Mouse (Mus musculus) activated CD4-positive, CD25-positive, alpha-beta regulatory T cell, adult 4 months (primary cell): ENCODE data around the gene Agap2. TPM values are rescaled to one million over a fixed set of nuclear protein-coding genes. Genes with fewer than 3 reads are reported as not detected.
A peak's percentile ranks its signal among the peaks of the same experiment; 100 is the strongest.
"Not testable (repeated sequence)": the region's sequence is repeated elsewhere in the genome, so short reads cannot be mapped to it uniquely, and the experiment has no call there.

Experiments
- ATAC-seq: one replicate; pipeline ENCODE4 v1.8.0; 2017
- polyA plus RNA-seq, 2 experiments: library from polyadenylated mRNA; unstranded; fragments of 100-300 nt; shearing (Covaris generic); gene quantifications; one replicate each; pipeline ENCODE4 v1.2.1; 2017

The Agap2 gene
- polyA plus RNA-seq, 2 experiments from 2014 or later, result 20.4 to 29.9 TPM

GRCm38 (mm10) chr10:127107563-127108261 is 32.6 kb downstream of the Agap2 start:
- peak; percentile 84 for ATAC-seq

DNA sequence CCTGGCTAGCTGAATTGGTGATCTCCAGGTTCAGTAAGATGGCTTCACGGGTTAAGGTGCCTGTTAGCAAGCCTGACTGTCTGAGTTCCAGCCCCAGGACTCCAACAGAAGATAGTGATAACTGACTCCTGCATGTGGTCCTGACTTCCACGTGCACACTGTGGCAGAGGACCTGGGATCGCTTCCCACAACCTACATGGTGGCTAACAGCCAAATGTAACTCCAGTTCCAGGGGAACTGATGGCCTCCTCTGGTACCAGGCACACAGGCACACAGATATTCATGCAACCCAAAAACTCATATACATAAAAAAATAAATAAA is 33.1 kb downstream of the Agap2 start:
- no peak for ATAC-seq

- ATAC-seq, result no peak
Observed at GRCm38 (mm10) chr10:127111001-127111887, 36.2 kb downstream of the Agap2 start.

DNA sequence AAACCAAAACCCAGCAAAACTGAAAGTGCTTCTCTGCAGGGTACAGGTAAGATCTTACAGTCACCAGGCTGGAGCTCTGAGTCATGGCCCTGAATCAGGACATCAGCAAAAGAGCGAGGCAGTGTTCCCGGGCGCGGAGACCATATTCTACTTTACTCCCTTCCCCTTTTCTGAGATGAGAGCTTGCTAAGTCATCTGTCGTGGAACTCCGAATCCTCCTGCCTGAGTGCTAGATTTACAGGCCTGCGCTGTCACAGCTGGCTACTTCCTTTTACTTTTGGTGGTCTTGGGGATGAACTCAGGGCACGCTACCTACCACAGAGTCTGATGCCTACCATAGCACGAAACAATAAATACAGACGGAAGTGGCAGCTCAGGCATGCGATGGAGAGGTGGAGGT is 39.3 kb downstream of the Agap2 start:
- no peak for ATAC-seq

DNA sequence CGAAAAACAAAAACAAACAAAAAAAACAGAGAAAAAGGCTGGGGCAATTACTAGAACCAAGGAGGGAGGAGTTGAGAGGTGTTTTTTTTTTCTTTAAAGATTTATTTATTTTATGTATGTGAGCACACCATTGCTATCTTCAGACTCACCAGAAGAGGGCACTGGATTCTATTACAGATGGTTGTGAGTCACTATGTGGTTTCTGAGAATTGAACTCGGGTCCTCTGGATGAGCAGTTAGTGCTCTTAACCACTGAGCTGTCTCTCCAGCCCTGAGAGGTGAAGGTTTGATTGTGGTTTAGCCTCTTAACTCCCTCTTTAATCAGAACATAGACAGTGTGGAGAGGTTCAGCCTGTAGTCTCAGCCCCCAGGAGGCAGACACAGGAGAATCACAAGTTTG is 40.0 kb downstream of the Agap2 start:
- peak; percentile 49 for ATAC-seq

DNA sequence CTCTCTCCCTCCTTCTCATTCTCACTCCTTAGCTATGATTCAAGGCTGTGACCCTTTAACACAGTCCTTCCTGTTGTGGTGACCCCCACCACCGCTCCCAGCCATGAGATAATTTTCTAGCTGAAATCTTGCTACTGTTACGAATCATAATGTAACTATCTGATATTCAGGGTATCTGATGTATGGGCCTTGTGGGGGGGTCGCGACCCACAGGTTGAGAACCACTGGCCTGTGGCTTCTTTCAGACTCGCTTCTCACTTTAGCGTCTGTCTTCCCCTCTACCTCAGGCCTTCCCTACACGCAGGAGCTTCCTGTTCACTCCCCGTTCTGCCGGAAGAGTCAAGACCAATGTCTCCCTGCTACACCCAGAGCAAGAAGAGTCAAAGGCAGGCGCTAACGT is 43.4 kb downstream of the Agap2 start:
- ATAC-seq, result no peak

DNA sequence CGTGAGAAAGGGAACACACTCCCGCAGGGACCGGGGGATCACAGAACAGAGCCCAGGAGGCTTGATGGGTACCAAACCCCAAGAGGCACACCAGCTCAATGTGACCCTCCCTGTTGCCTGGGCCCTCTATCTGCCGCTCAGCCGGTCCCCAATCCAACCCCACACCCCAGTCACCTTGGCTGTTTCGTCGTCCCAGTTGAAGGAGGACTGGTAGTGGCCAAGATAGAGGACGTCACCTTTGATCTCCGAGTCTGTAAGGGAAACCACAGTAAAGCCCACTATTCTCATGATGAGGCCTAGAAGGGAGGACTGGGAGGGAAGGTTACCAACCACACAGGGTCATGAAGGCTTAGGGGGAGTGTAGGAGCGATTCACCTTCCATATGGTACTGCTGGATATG is 44.1 kb downstream of the Agap2 start:
- no peak for ATAC-seq

DNA sequence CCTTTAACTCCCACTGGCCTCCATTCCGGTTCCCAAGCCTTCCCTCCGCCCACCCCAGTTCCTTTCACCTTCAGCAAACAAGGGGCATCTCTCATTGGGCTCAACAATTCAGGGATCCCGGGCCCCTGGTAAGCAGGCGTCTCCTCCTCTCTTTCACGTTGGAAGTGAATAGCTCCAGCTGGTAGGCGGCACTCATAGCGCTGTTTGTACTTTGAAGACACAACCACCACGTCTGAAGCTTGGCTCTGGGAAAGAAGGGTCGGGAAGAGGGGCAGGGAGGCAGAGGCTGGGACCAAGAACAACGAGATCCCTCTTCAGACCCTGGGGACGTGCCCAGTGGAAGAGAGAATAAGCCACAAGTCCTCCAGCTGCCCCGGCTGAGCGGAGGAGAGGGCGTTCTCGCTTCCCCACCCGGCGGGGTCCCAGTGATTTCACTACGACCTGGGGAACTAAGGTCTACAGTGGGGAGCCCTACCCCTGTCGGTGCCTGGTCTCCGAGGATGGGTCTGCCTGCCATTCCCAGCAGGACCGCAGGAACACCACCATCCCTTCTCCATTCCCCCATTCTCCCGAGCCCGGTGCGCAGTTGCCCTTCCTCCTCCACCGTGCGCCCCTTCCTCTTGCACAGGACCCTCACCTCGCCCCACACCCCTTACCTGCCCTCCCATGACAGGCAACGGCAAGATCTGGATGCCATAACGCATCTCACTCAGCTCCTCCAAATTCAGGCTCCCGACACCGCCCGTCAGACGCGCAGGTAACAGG is 45.4 kb downstream of the Agap2 start:
- no peak for ATAC-seq

GRCm38 (mm10) chr10:127121066-127121477 is 46.0 kb downstream of the Agap2 start, which contains the start of gene Os9:
Gene Os9 (minus strand): TSS chr10:127121131.
- peak; percentile 99 for ATAC-seq

DNA sequence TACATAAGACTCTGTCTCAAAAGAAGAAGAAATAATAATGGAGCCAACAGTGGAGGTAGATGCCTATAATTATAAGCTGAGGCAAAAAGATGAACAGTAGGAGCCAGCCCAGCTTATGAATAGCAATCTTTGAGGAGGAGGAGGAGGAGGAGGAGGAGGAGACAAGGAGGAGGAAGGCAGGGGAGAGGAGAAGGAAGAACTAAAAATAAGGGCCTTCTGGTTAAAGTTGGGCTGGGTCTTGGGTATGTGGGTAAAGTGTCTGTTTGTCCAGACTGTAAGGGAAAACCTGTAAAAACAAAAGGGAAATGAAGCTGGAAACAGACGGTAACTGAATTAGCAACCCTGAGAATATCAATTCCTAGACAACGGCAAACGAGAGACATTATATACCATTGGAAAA is 46.9 kb downstream of the Agap2 start:
- ATAC-seq, result no peak

- no peak for ATAC-seq
Observed at GRCm38 (mm10) chr10:127122784-127123435, 47.8 kb downstream of the Agap2 start.

DNA sequence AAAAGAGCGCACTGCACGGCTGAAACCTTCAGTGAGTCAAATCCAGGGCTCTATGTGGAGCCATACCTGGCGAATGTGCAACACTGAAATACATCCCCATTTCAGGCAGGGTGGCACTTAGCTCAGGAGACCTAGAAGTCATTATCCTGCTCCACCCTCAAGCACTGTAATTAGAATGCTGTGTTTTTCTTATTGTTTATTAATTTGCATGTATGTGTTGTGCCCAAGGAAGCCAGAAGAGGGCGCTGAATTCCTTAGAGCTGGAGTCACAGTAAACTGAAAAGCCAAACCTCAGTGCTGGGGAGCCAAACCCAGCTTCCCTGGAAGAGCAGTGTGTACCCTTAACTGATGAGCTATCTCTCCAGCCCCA is 48.3 kb downstream of the Agap2 start:
- ATAC-seq, result no peak

DNA sequence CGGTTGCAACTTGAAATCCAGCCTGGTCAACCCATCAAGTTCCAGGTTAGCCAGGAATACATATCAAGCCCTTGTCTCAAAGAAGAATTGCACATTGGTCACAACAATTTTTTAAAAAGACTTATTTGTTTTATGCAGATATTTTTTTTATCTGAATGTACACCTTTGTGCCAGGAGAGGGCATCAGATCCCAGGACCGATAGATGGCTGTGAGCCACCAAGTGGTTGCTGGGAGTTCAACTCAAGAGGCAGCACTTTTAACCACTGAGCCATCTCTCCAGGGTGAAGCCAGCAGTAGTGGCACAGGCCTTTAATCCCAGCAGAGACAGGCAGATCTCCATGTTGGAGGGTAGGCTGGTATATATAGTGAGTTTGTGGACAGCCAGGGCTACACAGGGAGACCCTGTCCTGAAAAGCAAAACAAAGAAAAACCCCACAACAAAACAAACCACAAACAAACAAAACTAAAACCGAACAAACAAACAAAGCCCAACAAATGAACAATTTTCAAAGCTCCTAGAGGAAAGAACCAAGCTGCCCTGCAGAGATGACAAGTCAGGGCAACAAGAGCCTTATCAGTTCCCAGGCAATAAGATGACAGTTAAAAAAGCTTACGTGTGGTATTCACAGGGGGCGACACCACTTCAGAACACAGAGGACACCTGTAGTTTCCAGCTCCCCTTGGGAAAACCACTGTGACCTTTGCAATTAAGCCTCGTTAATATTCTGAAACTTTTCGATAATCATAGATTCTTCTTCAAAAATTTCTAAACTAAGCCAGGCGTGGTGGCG is 50.3 kb downstream of the Agap2 start:
- ATAC-seq, result peak; percentile 40

DNA sequence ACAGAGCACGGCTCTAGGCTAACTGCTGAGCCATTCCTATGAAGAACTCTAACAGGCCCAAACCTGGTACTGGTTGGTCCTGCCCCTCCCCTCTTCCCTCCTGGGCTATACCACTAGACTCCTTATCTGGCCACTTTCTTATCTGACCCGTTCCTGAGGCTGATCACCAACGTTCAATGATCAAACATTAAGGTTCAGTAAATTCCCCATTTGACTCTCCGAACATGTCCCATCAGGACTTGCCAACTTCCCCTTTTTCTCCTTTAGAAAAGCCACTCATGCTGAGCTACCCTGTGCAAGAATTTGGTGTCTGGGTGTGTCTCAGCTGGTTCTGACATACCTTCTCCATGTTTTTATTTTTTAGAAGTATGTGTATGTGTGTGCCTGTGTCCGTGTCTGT is 51.5 kb downstream of the Agap2 start:
- no peak for ATAC-seq

- no peak for ATAC-seq
Observed at GRCm38 (mm10) chr10:127127711-127128279, 52.7 kb downstream of the Agap2 start.

DNA sequence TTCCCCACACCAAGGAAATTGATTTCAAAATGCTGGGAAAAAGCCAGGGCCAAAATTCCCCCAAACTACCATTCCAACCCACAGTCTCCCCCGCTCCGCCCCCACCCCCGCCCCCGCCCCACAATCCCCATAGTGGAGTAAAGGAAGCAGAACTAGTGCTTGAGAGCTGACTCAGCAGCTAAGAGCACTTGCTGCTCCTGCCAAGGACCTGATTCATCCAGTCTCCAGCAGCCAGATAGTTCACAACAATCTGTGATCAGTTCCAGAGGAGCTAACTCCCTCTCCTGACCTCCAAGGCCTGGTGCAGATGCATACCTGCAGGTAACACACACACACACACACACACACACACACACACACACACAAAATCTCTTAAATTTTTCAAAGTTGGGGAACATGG is 54.3 kb downstream of the Agap2 start:
- ATAC-seq, result no peak

DNA sequence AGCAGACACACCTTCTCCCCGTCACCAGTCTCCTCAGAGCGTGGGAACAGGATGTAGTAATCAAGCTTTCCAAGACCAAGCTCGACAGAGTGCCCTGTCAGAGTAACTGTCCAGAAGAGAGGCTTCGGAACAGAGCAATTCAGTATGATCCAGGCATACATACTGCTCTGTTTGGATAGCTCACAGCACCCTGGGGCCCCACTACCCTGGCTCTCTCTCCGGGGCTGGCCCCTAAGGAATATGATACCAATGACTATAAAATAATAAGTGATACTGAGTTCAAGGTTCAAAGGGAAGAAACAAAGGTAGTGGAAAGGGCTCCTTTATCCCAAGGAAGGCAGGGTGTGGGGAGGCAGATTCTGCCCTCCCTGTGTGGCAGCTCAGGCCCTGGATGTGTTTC is 57.4 kb downstream of the Agap2 start:
- no peak for ATAC-seq

- ATAC-seq, result not testable (repeated sequence)
Observed at GRCm38 (mm10) chr10:127134394-127135035, 59.4 kb downstream of the Agap2 start.

- ATAC-seq, result peak; percentile 40
Observed at GRCm38 (mm10) chr10:127135118-127135836, 60.2 kb downstream of the Agap2 start.

DNA sequence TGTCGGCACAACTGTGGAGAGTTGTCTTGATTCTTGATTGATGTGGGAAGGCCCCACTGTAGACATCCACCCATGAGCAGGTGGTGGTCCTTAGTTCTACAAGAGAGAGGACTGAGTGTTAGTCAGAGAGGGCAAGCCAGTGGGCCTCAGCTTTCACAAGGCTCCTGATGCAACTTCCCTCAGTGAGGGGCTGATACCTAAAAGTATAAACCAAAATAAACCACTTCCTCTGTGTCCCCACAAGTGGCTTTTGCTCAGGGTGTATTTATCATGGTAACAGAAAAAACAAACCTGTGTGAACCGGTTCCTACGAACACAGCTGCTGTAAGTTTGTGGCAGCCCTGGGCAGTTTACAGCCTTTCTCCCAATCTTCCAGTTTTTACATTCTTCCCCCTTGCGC is 61.4 kb downstream of the Agap2 start:
- peak; percentile 74 for ATAC-seq
